Mouse (Mus musculus): ENCODE measurements around the gene 9130213A22Rik.

The 9130213A22Rik gene

DNA sequence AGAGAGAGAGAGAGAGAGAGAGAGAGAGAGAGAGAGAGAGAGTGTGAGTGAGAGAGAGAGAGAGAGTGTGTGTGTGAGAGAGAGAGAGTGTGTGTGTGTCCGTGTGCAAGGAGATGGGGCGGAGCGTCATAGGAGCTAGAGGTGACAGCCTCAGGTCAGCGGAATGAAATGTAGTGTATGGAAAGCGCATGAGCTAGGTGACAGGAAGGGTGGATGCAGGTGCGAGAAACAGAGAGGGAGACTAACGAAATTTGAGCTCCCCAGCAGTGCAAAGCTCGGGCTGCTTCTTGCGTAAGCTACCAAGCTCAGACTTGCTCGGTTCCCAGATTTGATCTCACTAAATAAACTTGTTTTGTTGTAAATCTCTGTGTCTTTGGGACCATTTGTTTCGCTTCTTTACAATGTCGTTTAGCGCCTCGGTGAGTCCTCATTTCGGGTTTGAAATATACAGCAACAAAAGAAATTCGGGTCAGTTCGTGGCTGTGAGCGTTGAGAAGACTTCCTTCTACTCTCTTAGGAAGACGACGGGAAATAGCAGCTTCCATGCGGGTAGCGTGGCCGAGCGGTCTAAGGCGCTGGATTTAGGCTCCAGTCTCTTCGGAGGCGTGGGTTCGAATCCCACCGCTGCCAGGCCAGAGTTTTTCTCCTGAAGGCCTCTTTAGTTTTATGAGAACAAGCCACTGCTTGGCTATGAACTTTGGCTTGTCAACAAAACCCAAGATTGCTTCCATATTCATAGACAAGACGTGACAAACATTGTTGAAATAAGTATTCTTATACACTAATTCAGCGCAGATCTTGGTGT is 1.5 kb upstream of the 9130213A22Rik start:
- peak; percentile 89 to 90 for DNase-seq

DNA sequence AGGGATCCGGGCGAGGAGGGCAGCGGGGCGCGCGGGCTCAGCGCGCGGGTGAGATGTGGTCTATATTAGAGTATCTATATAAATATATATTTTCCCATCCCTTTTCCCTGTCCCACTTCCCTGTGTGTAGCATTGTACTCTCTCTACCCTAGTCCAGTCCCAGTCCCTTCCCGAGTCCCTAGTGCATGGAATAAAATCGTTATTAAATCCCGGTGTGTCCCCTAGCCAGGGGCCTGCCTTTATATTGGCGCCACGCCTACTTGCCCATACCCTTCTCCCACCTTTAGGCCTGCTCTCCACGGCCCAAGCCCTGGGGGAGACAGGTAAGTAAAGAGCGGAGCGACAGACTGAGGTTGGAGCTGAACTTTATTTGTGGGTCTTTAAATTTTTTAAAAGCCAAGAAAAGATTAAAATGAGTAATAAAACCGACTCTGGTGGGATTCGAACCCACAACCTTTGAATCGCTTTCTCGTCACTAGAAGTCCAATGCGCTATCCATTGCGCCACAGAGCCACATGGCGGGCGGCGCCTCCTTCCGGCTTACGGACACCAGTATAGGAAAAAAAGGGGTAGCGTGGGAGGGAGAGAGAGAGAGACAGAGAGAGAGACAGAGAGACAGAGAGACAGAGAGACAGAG is 785 bp upstream of the 9130213A22Rik start:
- peak; percentile 92 to 93 for DNase-seq

DNA sequence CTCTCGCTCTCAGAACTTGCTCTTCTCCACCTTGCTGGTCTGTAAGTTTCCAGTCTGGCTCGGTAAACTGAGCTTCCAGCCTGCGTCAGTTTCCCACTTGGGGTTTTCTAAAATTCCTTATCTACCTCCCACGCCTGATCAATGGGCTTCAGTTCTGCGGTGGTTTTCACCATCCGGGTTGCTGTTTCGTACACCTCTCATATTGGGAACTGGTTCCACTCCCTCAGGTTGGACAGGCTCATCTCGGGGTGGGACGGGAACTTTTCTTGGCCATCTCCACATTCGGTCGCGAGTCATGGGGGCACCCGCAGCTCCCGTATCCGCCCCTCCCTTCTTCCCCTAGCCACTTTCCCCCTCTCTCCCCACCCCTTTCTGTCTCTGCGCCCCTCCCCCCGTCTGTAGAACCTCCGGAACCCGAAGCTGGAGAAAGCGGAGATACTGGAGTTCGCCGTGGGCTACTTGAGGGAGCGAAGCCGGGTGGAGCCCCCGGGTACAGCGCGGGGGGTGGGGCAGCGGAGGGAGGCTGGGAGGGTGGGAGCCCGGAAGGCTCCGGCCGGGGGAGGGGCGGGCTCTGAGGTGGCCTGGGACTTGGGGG is 551 bp downstream of the 9130213A22Rik start:
- no peak for DNase-seq

DNA sequence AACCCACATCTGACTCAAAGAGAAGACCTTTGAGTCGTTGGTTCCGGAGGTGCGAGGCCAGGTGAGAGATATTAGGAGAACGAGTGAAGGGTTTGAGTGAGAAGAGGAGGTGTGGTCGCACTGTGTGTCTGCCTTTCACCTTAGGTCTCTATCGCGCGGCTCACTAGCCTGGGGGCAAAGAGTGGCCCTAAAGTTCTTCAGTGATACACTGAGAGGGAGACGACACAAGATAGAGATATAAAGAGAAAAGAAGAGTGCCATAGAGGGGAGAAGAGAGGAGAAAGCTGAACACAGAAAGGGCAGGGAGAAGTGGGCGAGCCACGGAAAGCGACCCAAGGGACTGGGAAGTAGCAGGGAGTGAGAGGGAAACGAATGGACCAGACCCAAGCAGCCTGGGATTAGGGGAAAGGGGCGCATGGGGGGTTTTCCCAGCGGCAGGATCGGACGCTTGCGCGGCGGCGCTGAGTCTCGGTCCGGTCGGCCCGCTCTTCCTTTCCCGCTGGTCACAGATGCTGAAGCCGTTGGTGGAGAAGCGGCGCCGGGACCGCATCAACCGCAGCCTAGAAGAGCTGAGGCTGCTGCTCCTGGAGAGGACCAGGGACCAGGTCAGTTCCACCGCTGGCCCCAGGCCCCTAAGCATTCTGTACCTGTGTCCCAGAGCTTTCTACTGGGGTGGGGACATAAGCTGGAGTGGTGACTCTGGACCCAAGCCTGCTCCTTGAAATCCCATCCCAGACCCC is 1.2 kb downstream of the 9130213A22Rik start:
- DNase-seq, result peak in 1 of 2 experiments; percentile 45

DNA sequence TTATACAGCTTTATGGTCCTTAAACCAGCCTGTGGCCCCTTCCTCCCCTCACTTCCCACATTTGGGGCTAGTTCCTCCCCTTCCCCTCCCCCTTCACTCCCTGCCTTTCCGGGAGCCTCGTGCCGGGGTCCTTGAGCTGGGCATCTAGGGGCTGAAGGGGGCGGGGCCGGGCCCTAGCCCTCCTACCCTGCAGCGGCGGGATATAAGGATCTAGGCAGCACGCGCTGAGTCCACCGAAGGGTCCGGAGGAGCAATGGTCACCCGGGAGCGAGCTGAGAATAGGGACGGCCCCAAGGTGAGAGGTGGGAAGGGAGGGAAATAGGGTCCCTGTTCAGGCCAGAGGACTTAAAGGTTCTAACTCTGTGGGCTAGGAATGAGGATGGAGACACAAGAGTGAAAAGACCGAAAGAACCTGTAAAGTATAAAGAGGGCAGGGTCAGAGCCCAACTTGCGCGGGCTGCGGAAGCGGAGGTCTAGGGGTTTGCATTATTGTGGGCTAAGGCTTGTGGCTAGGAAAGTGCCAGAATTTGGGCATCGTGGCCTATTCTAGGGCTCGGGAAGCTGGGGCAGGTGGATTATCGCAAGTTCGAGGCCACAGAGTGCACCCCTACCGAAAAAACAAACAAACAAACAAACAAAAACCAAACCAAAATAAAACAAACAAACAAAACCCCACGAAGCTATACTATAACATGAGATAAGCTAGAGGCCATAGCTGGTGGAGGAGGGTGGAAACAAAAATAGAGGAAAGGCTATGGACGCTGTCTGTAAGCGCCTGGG is 2.0 kb downstream of the 9130213A22Rik start, which contains the start of gene Hes7:
Hes7 (plus strand) TSS at position 184 of the 780 bp plus-strand sequence.
- peak in 1 of 2 experiments; percentile 46 for DNase-seq

DNA sequence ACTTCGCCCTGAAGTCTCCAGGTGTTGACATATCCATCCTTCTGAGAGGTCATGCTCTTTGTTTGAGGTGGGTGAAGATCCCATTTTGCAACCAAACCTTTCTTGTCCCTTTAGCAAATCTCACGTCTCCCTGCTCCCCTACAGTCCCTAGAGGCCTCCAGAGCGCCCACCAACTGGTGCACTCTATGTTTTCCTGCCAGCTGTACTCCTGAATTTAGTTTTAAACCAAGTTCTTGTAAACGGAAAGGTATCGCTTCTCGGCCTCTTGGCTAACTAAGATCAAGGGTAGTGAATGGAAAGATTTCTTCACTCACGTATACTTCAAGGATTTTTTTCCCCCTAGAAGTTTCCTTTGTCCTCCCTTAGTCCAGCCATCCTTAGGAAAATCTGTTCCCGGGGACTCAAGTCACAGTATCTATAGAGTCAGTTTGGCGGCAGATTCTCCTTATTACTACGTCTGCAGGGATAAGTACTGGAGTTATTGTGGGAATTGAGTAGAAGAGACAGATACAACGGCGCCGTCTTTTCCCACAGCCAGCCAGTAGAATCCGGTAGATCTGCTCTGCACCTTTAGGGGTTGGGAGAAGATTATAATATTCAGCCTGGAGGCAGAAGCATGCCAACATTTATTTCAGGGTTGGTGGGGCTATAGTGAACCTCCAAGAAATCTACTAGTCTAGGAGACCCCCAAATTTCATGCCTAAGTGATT is 2.8 kb downstream of the 9130213A22Rik start:
- no peak for DNase-seq

DNA sequence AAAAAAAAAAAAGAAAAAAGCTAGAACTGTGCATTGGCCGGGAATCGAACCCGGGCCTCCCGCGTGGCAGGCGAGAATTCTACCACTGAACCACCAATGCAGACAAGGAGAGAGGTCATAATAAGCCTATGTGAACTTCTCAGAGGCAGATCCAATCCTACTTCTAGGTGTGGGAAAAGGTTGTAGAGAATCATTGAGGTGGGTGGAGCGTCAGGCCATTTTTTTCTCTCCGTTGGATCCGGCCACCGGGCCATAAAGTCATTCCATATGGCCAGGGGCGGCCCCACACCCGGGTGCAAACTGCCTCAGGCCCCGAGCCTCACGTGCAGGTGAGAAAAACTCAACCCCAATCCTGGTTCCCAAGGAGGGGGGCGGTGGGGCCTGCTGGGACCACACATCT is 3.6 kb downstream of the 9130213A22Rik start:
- DNase-seq, result peak; percentile 72 to 91

DNA sequence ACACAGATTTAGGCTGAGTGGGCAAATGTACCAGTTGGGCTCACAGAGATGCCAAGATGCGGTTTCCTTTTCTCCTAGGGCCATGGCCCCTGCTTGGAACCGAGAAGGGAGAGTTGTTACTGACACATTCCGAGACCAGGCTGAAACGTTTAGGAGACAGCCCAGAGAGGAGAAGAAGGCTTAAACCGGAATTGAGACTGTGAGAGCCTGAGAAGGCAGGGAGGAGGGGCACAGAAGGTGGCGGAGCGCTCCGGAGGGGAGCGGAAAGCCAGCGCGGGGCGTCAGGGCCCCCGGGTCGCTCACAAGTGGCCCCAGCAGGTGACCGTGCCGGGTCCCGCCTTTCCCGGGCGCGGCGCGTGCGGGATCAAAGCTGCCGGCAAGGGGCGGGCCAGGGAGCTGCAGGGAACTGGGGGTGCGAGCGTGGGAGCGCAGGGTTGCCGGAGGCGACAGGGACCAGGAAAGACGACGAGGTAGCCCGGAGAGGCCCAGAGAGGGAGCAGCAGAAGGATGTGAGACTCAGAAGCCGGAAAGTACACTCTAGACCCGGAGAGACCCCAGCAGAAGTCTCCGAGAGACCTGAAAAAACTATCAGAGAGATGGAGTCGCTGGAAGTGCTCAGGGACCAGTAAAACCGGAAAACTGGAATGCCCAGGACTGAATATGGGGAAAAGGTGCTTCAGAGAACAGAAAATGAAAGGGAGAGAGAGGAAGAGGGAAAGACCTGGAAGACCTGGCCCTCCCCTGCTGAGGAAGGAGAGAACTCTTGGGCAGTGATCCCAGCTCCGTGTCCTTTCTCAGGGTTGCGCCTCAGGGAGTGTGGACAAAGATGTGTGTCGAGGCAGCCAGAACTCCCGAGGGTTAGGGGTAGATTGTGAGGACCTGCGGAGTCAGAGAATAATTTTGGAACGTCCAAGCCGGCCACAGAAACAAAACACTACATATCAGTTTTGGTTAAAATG is 4.4 kb downstream of the 9130213A22Rik start:
- peak; percentile 78 to 81 for DNase-seq

DNA sequence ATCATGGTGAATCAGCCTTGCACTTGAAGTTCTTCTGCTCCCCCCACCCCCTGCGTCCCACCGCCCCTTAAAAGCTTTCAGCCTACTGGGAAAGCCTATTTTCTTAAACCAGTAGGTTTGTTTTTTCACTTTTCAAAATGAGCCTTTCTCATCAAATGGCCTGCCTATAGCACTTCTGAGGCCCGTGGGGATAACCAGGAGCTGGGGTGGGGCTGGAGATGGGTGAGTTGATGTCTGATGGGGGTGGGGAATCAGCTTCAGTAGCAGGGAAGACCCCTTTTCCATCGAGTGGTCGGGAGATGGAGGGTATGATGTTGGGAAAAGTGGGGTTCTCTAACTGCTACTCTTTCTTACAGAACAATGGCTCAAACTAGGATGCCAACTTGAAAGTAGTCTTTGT is 5.5 kb downstream of the 9130213A22Rik start:
- DNase-seq, result no peak

DNA sequence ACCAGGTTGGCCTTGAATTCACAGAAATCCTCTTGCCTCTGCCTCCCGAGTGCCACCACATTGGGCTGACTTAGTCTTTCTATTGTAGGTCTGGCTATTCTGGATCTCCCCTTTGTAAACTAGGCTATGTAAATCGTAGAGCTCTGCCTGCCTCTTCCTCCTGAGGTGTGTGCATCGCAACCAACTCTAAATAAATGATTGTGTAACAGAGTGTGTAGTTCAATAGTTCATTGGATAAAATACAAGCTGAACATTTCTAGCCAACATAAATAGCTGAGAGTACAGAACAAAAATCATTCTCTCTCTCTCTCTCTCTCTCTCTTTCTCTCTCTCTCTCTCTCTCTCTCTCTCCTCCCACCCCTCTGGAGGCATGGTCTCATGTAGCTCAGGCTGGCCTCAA is 7.8 kb downstream of the 9130213A22Rik start:
- DNase-seq, result no peak

DNA sequence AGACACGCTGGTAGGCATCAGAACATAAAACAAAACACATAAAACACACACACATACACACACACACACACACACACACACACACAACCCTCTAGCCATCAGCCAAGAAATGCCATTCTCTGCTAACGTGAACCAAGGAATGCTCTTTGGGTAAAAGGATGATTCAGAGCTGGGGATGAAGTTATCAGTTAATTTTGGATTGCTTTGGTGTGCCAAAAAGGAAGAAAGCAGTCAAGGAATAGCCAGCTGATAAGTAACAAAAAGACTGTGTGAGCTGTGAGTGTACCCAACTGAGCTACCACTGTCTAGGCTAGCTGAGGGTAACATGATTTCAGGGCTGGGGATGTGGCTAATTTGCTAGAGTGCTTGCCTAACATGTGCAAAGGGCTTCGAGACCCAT is 8.4 kb downstream of the 9130213A22Rik start:
- DNase-seq, result no peak

DNA sequence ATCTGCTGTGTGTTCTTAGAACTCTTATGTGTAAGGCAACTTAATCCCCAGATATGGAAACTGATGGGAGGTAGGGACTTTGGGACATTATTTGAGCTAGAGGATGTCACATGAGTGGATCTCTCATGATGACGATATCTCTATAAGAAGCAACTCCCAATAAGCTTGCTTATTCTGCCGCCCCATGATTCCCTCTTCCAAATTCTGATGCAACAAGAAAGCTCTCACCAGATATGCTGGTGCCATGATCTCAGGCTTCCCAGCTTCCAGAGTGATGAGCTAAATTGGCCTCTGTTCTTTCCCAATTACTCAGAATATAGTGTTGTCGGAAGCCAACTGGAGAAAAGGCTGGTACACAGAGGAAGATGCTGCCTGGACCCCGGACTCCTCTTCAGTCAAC is 10.5 kb downstream of the 9130213A22Rik start:
- no peak for DNase-seq

DNA sequence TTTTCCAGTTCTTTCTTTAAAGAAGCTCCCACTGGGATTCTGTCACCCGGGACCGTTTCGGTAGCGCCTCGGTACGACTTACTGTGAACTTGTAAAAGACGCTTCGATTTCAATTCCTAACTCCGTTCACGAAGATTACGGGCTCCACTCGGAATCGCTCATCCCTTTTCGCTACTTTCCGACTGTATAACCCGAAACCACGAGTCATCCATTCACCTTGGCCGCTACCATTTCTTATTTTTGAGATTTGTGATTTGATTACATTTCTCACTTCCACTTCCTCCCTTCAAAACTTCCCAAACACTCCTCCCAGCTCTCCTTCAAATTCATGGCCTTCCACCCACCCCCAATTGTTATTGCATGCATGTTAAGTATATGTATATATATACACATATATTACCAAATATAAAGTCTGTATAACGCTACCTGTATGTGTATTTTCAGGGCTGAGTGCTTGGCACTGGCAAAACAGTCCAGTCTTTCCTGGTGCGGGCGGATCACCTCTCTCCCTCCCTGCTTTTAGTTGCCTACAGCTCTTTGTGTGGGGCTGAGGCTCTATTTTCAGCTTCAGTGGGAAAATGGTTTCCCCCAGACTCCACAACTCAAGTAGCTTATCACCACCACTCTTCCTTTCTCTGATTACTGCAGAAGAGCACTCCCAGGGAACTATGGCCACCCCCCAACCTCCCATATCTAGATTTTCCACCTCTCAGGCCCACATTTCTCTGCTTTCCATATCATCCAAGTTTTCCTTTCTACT is 11.2 kb downstream of the 9130213A22Rik start:
- no peak for DNase-seq

DNA sequence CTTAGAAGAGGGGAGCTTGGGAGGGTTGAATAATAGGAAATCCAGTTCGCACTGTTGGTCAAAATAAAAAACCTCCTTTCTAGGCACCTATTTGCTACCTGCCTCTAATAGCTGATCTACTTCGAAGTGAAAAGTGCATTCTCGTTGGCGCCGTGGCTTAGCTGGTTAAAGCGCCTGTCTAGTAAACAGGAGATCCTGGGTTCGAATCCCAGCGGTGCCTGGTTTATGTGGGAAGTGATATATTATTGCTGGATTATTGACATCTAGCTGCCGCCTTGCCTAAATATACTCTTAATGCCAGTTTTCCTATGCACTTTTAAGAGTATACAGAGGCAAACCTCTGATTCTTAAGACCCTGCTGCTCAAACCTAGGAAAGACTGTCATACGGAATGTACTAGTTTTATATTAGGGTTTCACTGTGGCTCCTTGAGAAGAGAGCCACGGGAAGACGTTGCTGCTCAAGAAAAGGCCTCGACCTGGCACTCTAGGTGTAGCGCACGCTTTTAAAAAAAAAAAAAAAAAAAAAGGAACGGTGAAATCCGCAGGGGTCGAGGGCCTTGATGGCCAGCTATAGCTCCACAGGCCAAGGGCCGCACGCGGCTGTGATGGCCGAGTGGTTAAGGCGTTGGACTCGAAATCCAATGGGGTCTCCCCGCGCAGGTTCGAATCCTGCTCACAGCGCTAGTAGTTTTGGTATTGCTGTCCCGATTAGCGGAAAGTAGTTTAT is 11.9 kb downstream of the 9130213A22Rik start:
- DNase-seq, result peak; percentile 92 to 96

DNA sequence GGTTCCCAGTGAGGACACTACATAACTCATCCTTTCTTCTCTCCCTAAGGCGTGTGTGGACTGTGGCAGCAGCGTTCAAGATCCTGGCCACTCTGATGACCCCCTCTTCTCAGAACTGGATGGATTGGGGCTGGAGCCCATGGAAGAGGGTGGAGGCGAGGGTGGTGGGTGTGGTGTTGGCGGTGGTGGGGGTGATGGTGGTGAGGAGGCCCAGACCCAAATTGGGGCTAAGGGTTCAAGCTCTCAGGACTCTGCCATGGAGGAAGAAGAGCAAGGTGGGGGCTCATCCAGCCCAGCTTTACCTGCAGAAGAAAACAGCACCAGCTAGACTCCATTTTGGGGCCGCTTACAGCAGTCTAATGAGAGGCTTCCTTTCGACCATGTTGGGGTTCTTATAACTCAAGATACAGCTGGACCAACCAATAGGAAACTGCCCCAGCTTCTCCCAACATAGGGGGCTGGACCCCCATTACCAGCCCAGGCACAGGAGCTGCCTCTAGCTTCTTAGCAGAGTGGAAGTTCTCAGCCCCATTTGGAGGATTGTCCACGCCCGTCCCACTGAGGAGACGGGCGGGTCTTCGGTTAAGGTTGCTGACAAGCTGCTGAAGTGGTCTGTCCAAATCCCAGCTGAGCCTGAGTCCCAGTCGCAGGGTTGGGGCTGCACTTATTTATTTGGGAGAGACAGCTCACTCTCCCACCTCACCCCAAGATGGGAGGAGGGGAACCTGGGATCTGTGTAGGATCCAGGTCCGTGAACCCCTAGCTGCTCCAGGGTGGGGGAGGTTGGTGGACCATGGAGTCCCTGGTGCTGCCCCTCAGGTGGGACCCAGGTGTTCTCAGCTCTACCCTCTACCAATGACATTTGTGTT is 13.1 kb downstream of the 9130213A22Rik start:
- peak in 1 of 2 experiments; percentile 16 for DNase-seq

DNA sequence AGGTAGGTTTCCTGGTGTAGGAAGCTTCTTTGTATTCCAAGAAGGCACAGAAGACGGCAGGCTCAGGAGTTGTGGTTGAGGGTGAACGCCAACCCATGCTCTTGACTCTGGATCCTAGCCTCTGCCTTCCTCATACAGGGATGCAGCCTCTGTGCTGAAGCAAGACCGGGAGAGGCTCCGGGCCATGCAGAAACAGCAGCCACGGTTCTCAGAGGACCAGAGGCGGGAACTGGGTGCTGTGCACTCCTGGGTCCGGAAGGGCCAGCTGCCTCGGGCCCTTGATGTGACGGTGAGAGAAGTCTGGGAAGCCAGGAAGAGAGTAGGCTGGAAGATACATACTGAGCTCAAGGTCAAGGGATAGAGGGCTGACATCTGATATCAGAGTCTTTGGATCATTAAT is 14.2 kb downstream of the 9130213A22Rik start:
- no peak for DNase-seq

DNA sequence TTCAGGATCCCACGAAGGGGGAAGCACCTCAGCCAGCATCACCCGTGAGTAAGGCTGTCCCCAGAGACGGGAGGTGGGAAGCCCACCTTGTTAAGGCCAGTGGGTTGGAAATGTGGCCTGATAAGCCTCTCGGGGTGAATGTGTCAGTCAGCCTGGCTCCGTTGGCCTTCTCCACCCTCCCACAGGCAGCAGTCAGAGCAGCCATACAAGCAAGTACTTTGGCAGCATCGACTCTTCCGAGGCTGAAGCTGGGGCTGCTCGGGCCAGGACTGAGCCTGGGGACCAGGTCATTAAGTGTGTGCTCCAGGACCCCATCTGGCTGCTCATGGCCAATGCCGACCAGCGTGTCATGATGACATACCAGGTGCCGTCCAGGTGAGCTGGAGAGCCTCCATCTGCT is 14.7 kb downstream of the 9130213A22Rik start:
- no peak for DNase-seq

DNA sequence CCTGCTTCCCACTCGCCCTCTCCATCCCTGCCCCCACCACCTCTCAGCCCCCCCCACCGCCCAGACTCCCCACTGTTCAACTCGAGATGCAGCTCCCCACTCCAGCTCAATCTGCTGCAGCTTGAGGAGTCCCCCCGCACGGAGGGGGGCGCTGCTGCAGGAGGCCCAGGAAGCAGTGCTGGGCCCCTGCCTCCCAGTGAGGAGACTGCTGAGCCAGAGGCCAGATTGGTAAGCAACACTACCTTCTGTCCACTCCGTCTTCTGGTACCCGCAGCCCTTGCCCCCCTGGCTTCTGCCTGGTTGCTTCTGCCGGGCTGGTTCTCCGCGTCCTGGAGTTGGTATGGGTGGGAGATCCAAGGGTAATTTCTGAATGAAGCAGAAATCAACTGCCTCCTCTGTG is 15.5 kb downstream of the 9130213A22Rik start:
- DNase-seq, result no peak

Measured in lung, postnatal 4 days (tissue).